Comparison of ENCODE assay signal across 30 mouse cellular contexts in genomic region chr10:80022164-80022563, GRCm38 (mm10). TPM values are rescaled to one million over a fixed set of nuclear protein-coding genes. Genes with fewer than 3 reads are reported as not detected.
DNase-seq lines count a peak whose midpoint lies in the region; ATAC-seq and TF ChIP-seq lines count a peak whose summit lies in the region.
"Had no signal": no experiment of that assay in that cellular context is flagged by ENCODE, and none has a peak within 500 bp of the region (broad histone marks: within the 10 kb centered on the region; RNA-seq: fewer than 3 reads in every experiment).

No protein-coding gene starts in this region.

- TF ChIP-seq POLR2A in bone marrow, adult 2 months (IDR thresholded peaks at IDR 0.05; ENCODE audit: borderline replicate concordance, control insufficient read depth, low read depth, low read length): no peak

- H3K4me3 ChIP-seq in megakaryocyte, embryonic 14.5 days (replicated peaks): peak overlapping the region; percentile 86
- H3K4me3 ChIP-seq in bone marrow, adult 2 months (replicated peaks; ENCODE audit: control insufficient read depth, low read depth, low read length): no peak overlapping the region
- H3K4me3 ChIP-seq: erythroblast, embryonic 14.5 days; forebrain, embryonic 12.5 days; heart, embryonic 12.5 days; hindbrain, embryonic 15.5 days; intestine, embryonic 15.5 days; limb, embryonic 15.5 days; midbrain, embryonic 13.5 days; stomach, embryonic 15.5 days had no signal

- 17% methylated on average over 12 of the region's 12 CpGs for WGBS in bone marrow, adult 2 months

- H3K4me1 ChIP-seq in megakaryocyte, embryonic 14.5 days: peaks cover 94% of the 10 kb centered on the region
- peaks cover 9% of the 10 kb centered on the region for H3K4me1 ChIP-seq in bone marrow, adult 2 months (ENCODE audit: control insufficient read depth, insufficient read depth, low read length)
- H3K4me1 ChIP-seq: hindbrain, embryonic 15.5 days had no signal

- peak overlapping the region; percentile 28 for H3K27ac ChIP-seq in bone marrow, adult 2 months (ENCODE audit: control insufficient read depth, insufficient read depth, low read depth, low read length, poor library complexity)
- H3K27ac ChIP-seq: forebrain, embryonic 12.5 days; hindbrain, embryonic 15.5 days; intestine, embryonic 15.5 days; kidney, postnatal 0 days; limb, embryonic 15.5 days; liver, embryonic 14.5 days; midbrain, embryonic 13.5 days; stomach, embryonic 15.5 days had no signal

- no peaks in the 10 kb centered on the region for H3K9me3 ChIP-seq in megakaryocyte, embryonic 14.5 days
- H3K9me3 ChIP-seq: forebrain, embryonic 12.5 days; heart, embryonic 12.5 days; hindbrain, embryonic 15.5 days; intestine, embryonic 15.5 days; limb, embryonic 15.5 days; midbrain, embryonic 13.5 days; stomach, embryonic 15.5 days had no signal

- H3K36me3 ChIP-seq in megakaryocyte, embryonic 14.5 days (replicated peaks; ENCODE audit: low read length): peaks cover 94% of the 10 kb centered on the region
- H3K36me3 ChIP-seq: forebrain, embryonic 12.5 days; hindbrain, embryonic 15.5 days; intestine, embryonic 15.5 days; limb, embryonic 15.5 days; midbrain, embryonic 13.5 days; stomach, embryonic 15.5 days had no signal

- no peak for ATAC-seq in megakaryocyte, adult 5-6 weeks (ENCODE audit: poor library complexity, severe bottlenecking)
- ATAC-seq: intestine, embryonic 15.5 days; midbrain, embryonic 13.5 days; Patski had no signal

- no peak for TF ChIP-seq CTCF in bone marrow, adult 2 months (IDR thresholded peaks at IDR 0.05; ENCODE audit: control insufficient read depth, insufficient read depth, low read length)

- peak; percentile 80 for DNase-seq in naive thymus-derived CD4-positive, alpha-beta T cell, adult 2 months (ENCODE audit: low read depth)
- peak; percentile 56 to 77 for DNase-seq in thymus, postnatal 36 days
- no peak for DNase-seq in urinary bladder, postnatal 25 days (ENCODE audit: low spot score)
- DNase-seq in frontal cortex, postnatal 25 days (ENCODE audit: low spot score in 2 of 2): no peak
- no peak for DNase-seq in urinary bladder, postnatal 10 days (ENCODE audit: low spot score)
- DNase-seq: adrenal gland, postnatal 14 days; cerebellum, adult 11-12 months; cerebellum, adult 9-11 months; gastrocnemius, postnatal 36 days; heart, adult 18-20 months; heart, postnatal 4 days; kidney, adult 8-10 months; kidney, postnatal 4 days; left cerebral cortex, postnatal 4 days; lung, embryonic 14.5 days; lung, postnatal 14 days had no signal

- H3K27me3 ChIP-seq in megakaryocyte, embryonic 14.5 days (replicated peaks): no peaks in the 10 kb centered on the region
- H3K27me3 ChIP-seq: intestine, embryonic 15.5 days; limb, embryonic 15.5 days; Patski; stomach, embryonic 15.5 days had no signal

RNA-seq across cellular contexts. Expression of gene Arhgap45, which starts 5.7 kb away (rescaled TPM):
- polyA plus RNA-seq in megakaryocyte, embryonic 14.5 days (2012; ENCODE audit: insufficient read depth, low replicate concordance): 375 and 477 TPM in 2 replicates
- 135 and 140 TPM in 2 replicates for total RNA-seq in megakaryocyte, adult 5-6 weeks (2015)
- total RNA-seq in megakaryocyte, adult 5-6 weeks (2017): 235 and 237 TPM in 2 replicates
- polyA plus RNA-seq in bone marrow, adult 2 months (2011; ENCODE audit: insufficient read depth, insufficient read length, low replicate concordance, missing spikeins): 111 and 291 TPM in 2 replicates

RNA-seq across cellular contexts. Expression of gene Polr2e, which starts 17.4 kb away (rescaled TPM):
- 147 and 260 TPM in 2 replicates for polyA plus RNA-seq in megakaryocyte, embryonic 14.5 days (2012; ENCODE audit: insufficient read depth, low replicate concordance)
- total RNA-seq in megakaryocyte, adult 5-6 weeks (2015): 70.2 and 70.7 TPM in 2 replicates
- total RNA-seq in megakaryocyte, adult 5-6 weeks (2017): 58.4 and 69.2 TPM in 2 replicates
- polyA plus RNA-seq in bone marrow, adult 2 months (2011; ENCODE audit: insufficient read depth, insufficient read length, low replicate concordance, missing spikeins): 35.6 and 44.5 TPM in 2 replicates

RNA-seq across cellular contexts. Expression of gene Gpx4, which starts 24.8 kb away (rescaled TPM):
- 3,942 and 9,172 TPM in 2 replicates for polyA plus RNA-seq in megakaryocyte, embryonic 14.5 days (2012; ENCODE audit: insufficient read depth, low replicate concordance)
- 259 and 303 TPM in 2 replicates for total RNA-seq in megakaryocyte, adult 5-6 weeks (2015)
- 375 and 378 TPM in 2 replicates for total RNA-seq in megakaryocyte, adult 5-6 weeks (2017)
- 948 and 2,392 TPM in 2 replicates for polyA plus RNA-seq in bone marrow, adult 2 months (2011; ENCODE audit: insufficient read depth, insufficient read length, low replicate concordance, missing spikeins)

RNA-seq across cellular contexts. Expression of gene Abca7, which starts 25.9 kb away (rescaled TPM):
- 47.4 and 62.2 TPM in 2 replicates for polyA plus RNA-seq in megakaryocyte, embryonic 14.5 days (2012; ENCODE audit: insufficient read depth, low replicate concordance)
- 32.6 and 34.7 TPM in 2 replicates for total RNA-seq in megakaryocyte, adult 5-6 weeks (2015)
- 33.6 and 37.4 TPM in 2 replicates for total RNA-seq in megakaryocyte, adult 5-6 weeks (2017)
- 54.3 and 96.9 TPM in 2 replicates for polyA plus RNA-seq in bone marrow, adult 2 months (2011; ENCODE audit: insufficient read depth, insufficient read length, low replicate concordance, missing spikeins)

RNA-seq across cellular contexts. Expression of gene Cnn2, which starts 33.8 kb away (rescaled TPM):
- 1,011 and 1,303 TPM in 2 replicates for polyA plus RNA-seq in megakaryocyte, embryonic 14.5 days (2012; ENCODE audit: insufficient read depth, low replicate concordance)
- 174 and 175 TPM in 2 replicates for total RNA-seq in megakaryocyte, adult 5-6 weeks (2015)
- total RNA-seq in megakaryocyte, adult 5-6 weeks (2017): 286 and 299 TPM in 2 replicates
- polyA plus RNA-seq in bone marrow, adult 2 months (2011; ENCODE audit: insufficient read depth, insufficient read length, low replicate concordance, missing spikeins): 41.7 and 92.4 TPM in 2 replicates

Comparison
In these comparisons a context has a peak if more than half of its experiments do, and no peak if none do; other contexts are left out.
1. DNase-seq: peak in naive thymus-derived CD4-positive, alpha-beta T cell, adult 2 months (single experiment) and thymus, postnatal 36 days (2 of 2); none in urinary bladder, postnatal 25 days (single experiment), frontal cortex, postnatal 25 days (0 of 2) and urinary bladder, postnatal 10 days (single experiment).